Mouse (Mus musculus) kidney, adult 11 months (tissue): Measurements from ENCODE around the gene Rnf223.

Experiments
- DNase-seq: peaks from one replicate; pipeline ENCODE4 v3.0.0; 2022

Gene Rnf223

DNA sequence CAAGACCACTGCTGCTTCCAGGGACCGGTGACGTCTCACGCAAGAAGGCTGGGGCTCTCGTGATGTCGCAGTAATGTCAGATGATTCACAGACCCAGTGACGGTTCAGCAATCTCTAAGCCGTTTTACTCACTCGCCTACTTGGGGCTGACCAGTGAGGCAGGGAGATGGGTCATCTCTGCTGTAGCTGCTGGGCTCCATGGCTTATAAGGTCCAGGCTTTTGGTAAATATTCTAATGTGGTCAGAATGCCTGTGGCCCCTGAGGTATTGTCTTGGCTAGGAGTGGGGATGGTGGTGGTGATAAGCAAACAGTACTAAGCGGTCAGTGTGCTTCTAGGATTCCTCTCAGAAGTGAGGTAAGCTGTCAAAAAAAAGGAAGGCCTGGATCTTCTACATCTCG lies 627 bp downstream of the Rnf223 start:
- DNase-seq: no peak

DNA sequence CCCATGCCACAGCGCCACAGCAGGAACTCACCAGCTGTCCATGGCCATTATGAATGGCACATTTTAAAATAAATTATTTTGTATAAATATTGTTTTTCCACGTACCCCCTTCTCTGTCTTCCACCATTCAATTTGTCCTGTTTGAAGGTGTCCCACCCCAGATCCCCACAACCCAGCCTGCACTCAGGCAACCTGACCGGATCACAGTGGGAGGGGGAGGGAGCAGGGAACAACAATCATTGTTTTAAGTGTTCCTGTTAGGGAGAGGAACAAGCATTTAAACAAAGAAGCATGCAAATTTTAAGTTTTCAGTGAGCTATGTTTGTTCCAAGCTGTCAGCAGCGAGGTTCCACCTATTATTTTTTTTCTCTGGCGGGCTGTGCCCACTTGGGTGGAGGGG lies 3.0 kb downstream of the Rnf223 start:
- DNase-seq: no peak

DNA sequence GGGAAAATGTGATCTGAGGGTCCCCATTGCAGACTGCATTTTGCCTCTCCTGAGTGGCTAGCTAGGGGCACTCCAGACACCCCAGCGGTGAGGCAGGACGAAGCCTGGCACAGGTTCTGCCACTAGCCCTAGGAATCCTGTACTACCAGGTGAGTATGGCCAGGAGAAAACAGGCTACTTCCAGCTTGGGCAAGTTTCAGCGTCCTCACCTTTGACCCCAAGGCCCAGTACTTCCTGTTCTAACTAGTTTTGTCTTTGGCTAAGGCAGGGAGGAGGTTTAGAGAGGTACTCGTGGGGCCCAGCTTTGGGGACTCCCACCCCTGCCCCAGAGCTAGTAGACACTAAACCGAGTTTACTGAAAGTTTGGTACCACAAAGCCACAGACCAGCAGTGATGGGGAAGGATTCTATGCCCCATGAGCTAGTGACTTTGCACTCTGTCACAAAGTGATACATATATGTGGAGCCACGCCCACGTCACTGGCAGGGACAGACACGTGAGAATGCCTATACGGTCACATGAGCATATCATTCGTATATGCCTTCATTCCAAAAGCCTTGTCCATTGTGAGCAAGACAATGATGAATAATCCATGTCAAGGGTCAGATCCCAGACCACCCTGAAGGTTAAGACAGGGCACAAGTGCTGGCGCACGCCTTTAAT lies 3.8 kb downstream of the Rnf223 start:
- peak; percentile 45 for DNase-seq

DNA sequence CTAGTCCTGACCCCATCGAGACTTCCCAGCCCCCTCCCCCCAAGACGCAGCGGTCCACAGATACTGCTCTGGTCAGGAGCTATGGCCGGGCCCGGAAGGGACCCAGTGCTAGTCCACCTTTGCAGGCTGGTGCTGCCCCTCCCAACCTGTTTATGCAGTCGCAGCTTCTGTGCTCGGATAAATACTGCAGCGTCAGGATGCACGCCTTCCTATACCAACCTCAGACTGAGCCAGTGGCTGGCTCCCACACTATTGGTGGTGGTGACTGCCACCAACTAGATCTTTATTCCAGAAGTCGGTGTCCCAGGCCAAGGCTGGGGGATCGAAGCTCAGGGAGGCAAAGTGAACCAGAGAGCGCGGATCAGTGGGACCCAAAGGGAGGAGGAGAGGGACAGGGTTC lies 4.8 kb downstream of the Rnf223 start:
- no peak for DNase-seq

DNA sequence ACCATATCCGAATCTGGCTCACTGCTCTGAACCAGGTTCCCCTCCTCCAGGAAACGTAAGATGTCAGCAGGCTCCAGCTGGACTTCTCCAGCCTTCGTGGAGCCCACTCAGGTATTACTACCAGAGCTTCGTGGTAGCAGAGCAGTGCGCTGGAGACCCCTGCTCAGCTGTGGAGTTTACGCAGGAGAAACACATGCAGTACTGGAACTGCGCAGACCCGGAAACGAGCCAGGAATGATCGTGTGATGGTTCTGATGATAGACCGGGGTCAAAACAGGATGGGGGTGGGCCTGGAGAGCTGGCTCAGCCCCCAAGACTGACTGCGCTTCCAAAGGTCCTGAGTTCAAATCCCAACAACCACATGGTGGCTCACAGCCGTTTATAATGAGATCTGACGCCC lies 5.5 kb downstream of the Rnf223 start:
- no peak for DNase-seq

DNA sequence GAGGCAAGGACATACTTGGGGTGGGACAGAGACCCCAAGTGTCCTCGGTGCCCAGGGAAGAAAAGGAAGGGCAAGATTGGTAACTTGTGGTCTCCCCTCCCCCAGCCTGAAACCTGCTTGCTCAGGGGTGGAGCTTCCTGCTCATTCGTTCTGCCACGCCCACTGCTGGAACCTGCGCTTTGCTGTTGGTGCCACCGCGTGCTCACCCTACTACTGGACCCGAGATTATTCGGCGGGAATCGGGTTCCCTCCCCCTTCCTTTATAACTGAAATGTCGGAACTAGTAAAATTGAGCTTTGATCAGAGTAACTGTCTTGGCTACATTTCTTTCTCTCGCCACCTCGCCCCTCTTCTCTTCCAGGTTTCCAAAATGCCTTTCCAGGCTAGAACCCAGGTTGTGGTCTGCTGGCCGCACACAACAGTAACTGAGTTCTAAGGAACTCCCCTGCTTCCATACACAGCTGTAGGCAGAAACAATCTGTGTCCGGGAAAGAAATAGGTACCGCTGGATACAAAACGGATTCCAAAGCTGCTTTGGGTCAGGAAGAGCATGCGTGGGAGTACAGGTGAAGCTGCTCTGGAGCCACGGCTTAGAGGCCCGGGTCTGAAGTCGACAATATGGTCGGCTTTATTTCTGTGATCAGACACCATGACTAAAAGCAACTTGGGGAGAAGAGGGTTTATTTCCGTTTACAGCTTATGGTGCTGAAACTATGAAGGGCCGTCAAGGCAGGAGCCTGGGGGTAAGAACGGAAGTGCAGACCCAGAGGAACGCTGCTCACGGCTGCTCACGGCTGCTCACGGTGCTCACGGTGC lies 6.2 kb downstream of the Rnf223 start:
- no peak for DNase-seq

DNA sequence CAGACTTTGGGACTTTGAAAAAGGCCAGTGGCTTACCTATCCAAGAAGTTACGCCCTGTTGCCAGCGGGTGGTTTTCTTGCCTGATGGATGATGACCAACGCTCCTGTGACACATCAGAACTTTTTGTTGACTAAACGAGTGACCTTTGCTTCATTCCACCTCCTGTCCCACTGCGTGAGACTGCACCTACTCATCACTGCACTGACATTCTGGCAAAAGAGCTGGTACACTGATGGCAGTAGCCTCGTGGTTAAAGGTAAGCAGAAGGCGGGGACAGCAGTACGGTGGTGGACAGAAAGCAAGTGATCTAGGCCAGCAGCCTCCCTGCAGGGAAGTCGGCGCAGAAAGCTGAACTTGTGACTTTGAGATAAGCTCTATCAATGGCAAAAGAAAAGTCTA lies 20.6 kb downstream of the Rnf223 start:
- peak; percentile 44 for DNase-seq

DNA sequence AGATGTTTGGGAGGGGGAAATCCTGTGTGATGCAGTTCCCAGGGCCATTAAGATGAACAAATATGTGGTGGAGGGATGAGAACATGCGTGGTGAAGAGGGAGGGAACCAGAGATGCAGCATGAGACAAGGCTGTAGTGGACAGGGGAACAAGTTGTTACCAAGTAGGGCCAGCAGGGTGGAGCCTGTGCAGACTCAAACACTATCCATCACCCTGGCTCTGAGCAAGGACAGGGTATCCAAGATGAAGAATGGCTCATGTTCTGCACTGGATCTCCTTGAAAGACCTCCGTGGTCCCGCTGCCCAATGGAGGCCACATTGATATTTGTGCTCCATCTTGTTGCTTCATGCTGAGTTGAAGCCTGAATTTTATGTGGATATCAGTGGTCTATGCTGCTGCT lies 24.5 kb downstream of the Rnf223 start:
- no peak for DNase-seq

DNA sequence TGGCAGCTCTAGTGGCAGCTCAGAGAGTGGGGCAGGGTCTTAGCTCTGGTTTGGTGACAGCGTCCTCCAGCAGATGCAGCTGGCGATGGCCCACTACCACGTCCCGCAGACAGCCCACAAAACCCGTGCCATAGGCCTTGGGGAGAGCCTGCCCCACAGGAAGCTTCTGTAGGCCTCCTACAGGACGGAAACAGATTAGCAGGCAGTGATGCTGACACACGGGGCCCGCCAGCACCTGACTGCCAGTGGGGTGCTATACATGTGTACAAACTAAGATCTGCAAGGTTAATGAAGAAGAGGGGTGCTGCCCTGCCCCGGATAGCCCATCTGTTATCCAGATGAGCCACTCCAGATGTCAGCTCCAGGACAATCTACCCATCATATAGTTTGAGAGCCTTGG lies 36.2 kb downstream of the Rnf223 start:
- no peak for DNase-seq

DNA sequence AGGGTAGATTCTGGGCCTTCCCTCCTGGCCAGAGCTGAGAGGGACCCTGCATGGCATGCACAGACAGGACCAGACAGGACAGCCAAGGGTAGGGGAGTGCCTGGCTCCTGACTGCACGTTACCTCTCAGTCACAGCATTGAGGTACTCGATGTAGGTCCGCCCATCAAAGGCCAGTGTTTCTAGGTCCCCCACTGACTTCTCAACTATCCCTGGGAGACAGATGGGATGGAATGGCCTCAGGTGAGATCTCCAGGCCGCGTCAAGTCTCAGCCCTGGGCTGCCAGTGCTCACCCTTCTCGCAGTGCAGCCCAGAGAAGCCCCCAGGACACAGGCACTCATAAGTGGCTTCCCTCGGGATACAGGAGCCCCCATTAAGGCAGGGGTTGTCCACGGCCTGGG lies 38.3 kb downstream of the Rnf223 start:
- DNase-seq: no peak

DNA sequence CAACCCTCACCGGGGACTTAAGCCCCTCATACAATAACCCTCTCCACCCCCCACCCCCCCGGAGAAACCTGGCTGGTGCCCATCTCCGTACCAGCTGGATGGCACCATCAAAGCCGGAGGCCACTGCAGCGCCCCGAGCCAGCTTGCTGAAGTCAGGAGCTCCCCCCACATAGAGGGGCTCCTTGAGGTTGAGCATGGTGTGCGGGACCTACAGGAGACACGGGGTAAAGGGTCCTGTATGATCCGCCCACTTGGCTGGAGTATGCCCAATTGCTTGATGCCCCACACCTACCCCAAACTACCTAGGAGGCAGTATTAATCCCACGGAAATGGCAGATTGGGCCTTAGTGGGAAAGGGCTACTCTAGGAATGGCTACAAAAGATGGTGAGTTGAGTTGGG lies 38.8 kb downstream of the Rnf223 start:
- DNase-seq: no peak

DNA sequence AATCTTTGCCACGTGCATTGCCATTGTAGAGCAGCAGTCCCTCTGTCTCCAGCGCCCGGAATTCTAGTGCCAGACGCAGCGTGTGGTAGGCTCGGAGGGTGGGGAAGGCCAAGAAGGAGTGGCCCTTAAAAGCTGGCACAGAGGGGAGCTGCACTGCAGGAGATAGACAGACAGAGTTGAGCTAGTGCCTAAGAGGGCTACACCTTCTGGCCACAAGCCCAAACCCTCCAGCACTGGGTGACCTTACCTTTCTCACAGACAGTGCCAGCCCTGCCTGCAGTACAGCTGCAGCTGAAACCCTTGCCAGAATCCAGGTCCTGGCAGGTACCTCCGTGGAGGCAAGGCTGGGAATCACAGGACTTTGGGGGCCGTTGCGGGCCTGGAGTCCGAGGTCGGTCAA lies 41.5 kb downstream of the Rnf223 start:
- no peak for DNase-seq

DNA sequence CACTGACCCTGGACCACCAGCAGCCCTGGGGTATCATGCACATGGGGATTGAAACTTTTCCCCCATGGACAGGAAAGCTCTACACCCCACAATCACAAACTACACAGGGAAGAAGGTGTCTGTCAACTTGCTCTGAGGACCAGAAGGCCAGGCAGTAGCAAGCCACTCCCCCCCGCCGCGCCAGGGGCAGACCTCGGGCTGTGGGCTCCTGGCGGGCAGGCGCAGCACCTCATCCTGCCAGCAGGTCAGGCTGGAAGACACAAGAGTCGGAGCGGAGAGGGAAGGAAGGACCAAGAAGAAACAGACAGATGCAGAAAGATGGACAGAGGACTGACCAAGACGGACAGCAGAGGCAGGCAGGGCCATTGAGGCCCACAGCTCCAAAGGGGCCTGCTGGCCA lies 47.3 kb downstream of the Rnf223 start:
- no peak for DNase-seq
